Mouse (Mus musculus) neural tube, embryonic 10.5 days (tissue): ENCODE results near the gene Rgs7bp.
"Not testable (repeated sequence)": the region's sequence is repeated elsewhere in the genome, so short reads cannot be mapped to it uniquely, and the experiment has no call there.

Source experiments
- DNase-seq: peaks from one replicate; pipeline ENCODE4 v3.0.0-alpha.2; 2017; ENCODE audit warnings: low spot score; ENCODE audit errors: extremely low spot score

The Rgs7bp gene

GRCm38 (mm10) chr13:104937759-104938158 lies 117.0 kb downstream of the Rgs7bp start:
- peak; percentile 30 for DNase-seq

- DNase-seq, result no peak
Observed at GRCm38 (mm10) chr13:104936586-104936985, 118.1 kb downstream of the Rgs7bp start.

GRCm38 (mm10) chr13:104931635-104932532 lies 122.8 kb downstream of the Rgs7bp start:
- DNase-seq, result no peak

GRCm38 (mm10) chr13:104930814-104931213 lies 123.9 kb downstream of the Rgs7bp start:
- DNase-seq, result no peak

- DNase-seq, result no peak
Observed at GRCm38 (mm10) chr13:104918663-104919062, 136.1 kb downstream of the Rgs7bp start.

GRCm38 (mm10) chr13:104916771-104917170 lies 138.0 kb downstream of the Rgs7bp start:
- not testable (repeated sequence) for DNase-seq

GRCm38 (mm10) chr13:104916106-104916505 lies 138.6 kb downstream of the Rgs7bp start:
- no peak for DNase-seq

- DNase-seq, result no peak
Observed at GRCm38 (mm10) chr13:104914288-104914895, 140.3 kb downstream of the Rgs7bp start.

GRCm38 (mm10) chr13:104911626-104912025 lies 143.1 kb downstream of the Rgs7bp start:
- DNase-seq, result not testable (repeated sequence)

GRCm38 (mm10) chr13:104911006-104911405 lies 143.7 kb downstream of the Rgs7bp start:
- not testable (repeated sequence) for DNase-seq

- DNase-seq, result no peak
Observed at GRCm38 (mm10) chr13:104908691-104909090, 146.0 kb downstream of the Rgs7bp start.
